Mouse (Mus musculus) hindbrain, postnatal 0 days (tissue): ENCODE results near the gene Cln3. TPM values are rescaled to one million over a fixed set of nuclear protein-coding genes. Genes with fewer than 3 reads are reported as not detected.

Experiments
- ATAC-seq: fragments of 200-750 bp; cut with Nextera tagmentation; 2 replicates; pipeline ENCODE4 v1.8.0; 2017; ENCODE audit warnings: mild to moderate bottlenecking, moderate TSS enrichment, moderate library complexity
- DNase-seq: peaks from one replicate; pipeline ENCODE4 v3.0.0-alpha.2; 2015; ENCODE audit warnings: low spot score
- H3K27ac ChIP-seq: fragments of 300-500 bp; sonication (generic); 2 replicates; pipeline ENCODE4 v1.5.1; 2014; ENCODE audit warnings: mild to moderate bottlenecking
- H3K27me3 ChIP-seq: fragments of 300-500 bp; sonication (generic); 2 replicates; pipeline ENCODE4 v1.6.1; 2014; ENCODE audit warnings: low read length, mixed read lengths; ENCODE audit not compliant: insufficient read depth
- H3K36me3 ChIP-seq: fragments of 300-500 bp; sonication (generic); 2 replicates; pipeline ENCODE4 v1.6.1; 2014; ENCODE audit warnings: low read length, mixed read lengths; ENCODE audit not compliant: insufficient read depth
- H3K4me1 ChIP-seq: fragments of 300-500 bp; sonication (generic); 2 replicates; pipeline ENCODE4 v1.6.1; 2014; ENCODE audit warnings: antibody characterized with exemption, low read length, mixed read lengths; ENCODE audit not compliant: insufficient read depth
- H3K4me2 ChIP-seq: fragments of 300-500 bp; sonication (generic); 2 replicates; pipeline ENCODE4 v1.6.1; 2014; ENCODE audit warnings: low read depth, mild to moderate bottlenecking, low read length, moderate library complexity, mixed read lengths
- H3K4me3 ChIP-seq: fragments of 300-500 bp; sonication (generic); 2 replicates; pipeline ENCODE4 v1.5.1; 2014; ENCODE audit warnings: low read length
- H3K9ac ChIP-seq: fragments of 300-500 bp; sonication (generic); replicated peaks from 2 replicates; pipeline ENCODE4 v1.6.1; 2014; ENCODE audit warnings: mild to moderate bottlenecking, low read length, moderate library complexity, mixed read lengths
- H3K9me3 ChIP-seq: fragments of 300-500 bp; sonication (generic); 2 replicates; pipeline ENCODE4 v1.6.1; 2016; ENCODE audit warnings: low read length, mixed read lengths
- CTCF ChIP-seq: IDR thresholded peaks from 2 replicates; pipeline ENCODE4 v1.5.1; 2016; ENCODE audit warnings: antibody characterized with exemption, control low read depth, low read depth
- WGBS: fragments of 180-500 bp; shearing (Covaris S2); extraction: QIAGEN DNeasy Blood & Tissue Kit; methylation state at CpG from one replicate; pipeline ENCODE4 v1.1.7; 2014; 5-methylcytosine and 5-hydroxymethylcytosine counted together
- polyA plus RNA-seq: library from polyadenylated mRNA; unstranded; fragments of >200 nt; fragmentation: Nextera tagmentation; extraction: Ambion mirVana; gene quantifications from 2 replicates; pipeline ENCODE4 v1.2.1, GENCODE M21; 2015
- total RNA-seq: library from RNA; depleted of rRNA; stranded (reverse); fragments of >200 nt; gene quantifications from 2 replicates; pipeline ENCODE4 v1.2.3, GENCODE M21; 2014

Gene Cln3
- total and polyA plus RNA-seq, 2 experiments from 2014 or later = 22.3 to 27.7 TPM

DNA sequence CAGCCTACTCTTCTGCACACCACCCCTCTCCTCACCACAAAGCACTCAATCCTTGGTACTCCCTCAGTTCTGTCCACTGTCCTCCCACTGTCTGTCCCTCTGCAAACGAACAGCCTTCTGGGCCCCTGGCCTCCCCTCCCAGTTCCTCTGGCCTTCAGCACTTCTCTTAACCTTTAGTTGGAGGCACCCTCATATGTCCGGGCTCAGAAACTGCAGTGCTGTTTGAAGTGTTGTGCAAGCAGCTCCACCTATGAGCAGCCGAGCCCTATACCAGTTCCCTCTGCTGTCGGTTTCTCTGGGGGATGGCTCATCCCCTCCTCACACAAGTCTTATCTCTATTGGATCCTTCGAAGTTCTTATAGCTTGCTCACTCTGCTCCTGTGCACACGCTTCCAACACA is 10.8 kb upstream of the Cln3 start:
- H3K4me1 ChIP-seq = no peaks in the 10 kb centered on the region
- 77% methylated on average over 6 of the region's 6 CpGs for WGBS
- ATAC-seq (no peak), DNase-seq (no peak)
- no peak for TF ChIP-seq CTCF
- H3K27ac ChIP-seq = no peak overlapping the region
- H3K36me3 ChIP-seq = no peaks in the 10 kb centered on the region
- H3K9me3 ChIP-seq = no peaks in the 10 kb centered on the region
- H3K27me3 ChIP-seq = no peaks in the 10 kb centered on the region
- no peak overlapping the region for H3K9ac ChIP-seq
- no peak overlapping the region for H3K4me3 ChIP-seq
- no peak overlapping the region for H3K4me2 ChIP-seq

DNA sequence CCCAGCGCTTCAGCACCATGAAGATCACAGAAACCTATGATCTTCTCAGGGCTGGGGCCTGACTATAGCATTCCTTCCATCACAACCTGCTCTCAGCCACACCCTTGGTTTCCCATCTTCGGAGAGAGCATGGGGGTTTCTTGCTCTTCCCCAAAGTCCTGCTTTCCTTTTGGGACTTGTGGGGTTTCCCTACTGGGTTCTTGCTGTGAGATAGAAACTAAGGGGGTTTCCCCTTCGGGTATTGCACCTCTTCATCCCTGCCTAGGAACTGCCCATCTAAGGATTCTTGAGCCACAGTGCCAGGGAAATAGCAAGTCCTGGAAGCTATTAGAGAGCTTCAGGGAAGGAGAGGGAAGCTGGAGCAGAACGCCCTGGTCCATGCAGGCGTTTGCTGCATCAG is 10.3 kb upstream of the Cln3 start:
- H3K9me3 ChIP-seq = no peaks in the 10 kb centered on the region
- ATAC-seq (no peak), DNase-seq (no peak)
- WGBS = 87% methylated on average over 5 of the region's 5 CpGs
- no peaks in the 10 kb centered on the region for H3K4me1 ChIP-seq
- H3K9ac ChIP-seq = no peak overlapping the region
- no peaks in the 10 kb centered on the region for H3K27me3 ChIP-seq
- no peak for TF ChIP-seq CTCF
- no peak overlapping the region for H3K4me3 ChIP-seq
- no peak overlapping the region for H3K4me2 ChIP-seq
- H3K27ac ChIP-seq = no peak overlapping the region
- no peaks in the 10 kb centered on the region for H3K36me3 ChIP-seq

- H3K27me3 ChIP-seq = no peaks in the 10 kb centered on the region
- H3K36me3 ChIP-seq = no peaks in the 10 kb centered on the region
- no peak within 1 kb of the TSS for H3K4me2 ChIP-seq
- 86% methylated on average over 11 of the region's 11 CpGs for WGBS
- H3K9me3 ChIP-seq = no peaks in the 10 kb centered on the region
- H3K4me1 ChIP-seq = no peaks in the 10 kb centered on the region
- ATAC-seq (no peak), DNase-seq (no peak)
- TF ChIP-seq CTCF = no peak
- no peak within 1 kb of the TSS for H3K4me3 ChIP-seq
- no peak within 1 kb of the TSS for H3K27ac ChIP-seq
- no peak within 1 kb of the TSS for H3K9ac ChIP-seq
Measured at GRCm38 (mm10) chr7:126594862-126595561, 9.4 kb upstream of the Cln3 start, which contains the start of gene Il27. Gene Il27, minus strand, starts transcription at chr7:126594941.

GRCm38 (mm10) chr7:126587779-126588178 is 2.2 kb upstream of the Cln3 start:
- H3K27me3 ChIP-seq = no peaks in the 10 kb centered on the region
- ATAC-seq = peak; percentile 70; the same call in 1 of the 2 replicates
- TF ChIP-seq CTCF = peak; percentile 73
- H3K27ac ChIP-seq = no peak overlapping the region
- WGBS = 8% methylated on average over 16 of the region's 16 CpGs
- H3K4me1 ChIP-seq = 0 out of 2 replicates have a peak, but pooled peaks cover 2% of the 10 kb centered on the region
- H3K36me3 ChIP-seq = no peaks in the 10 kb centered on the region
- DNase-seq = peak; percentile 80
- no peak overlapping the region for H3K4me3 ChIP-seq
- H3K9me3 ChIP-seq = no peaks in the 10 kb centered on the region
- H3K4me2 ChIP-seq = peak overlapping the region; percentile 40
- H3K9ac ChIP-seq = peak overlapping the region; percentile 28; the same call in 1 of the 2 replicates

- no peak overlapping the region for H3K4me2 ChIP-seq
- 65% methylated on average over 8 of the region's 8 CpGs for WGBS
- no peaks in the 10 kb centered on the region for H3K27me3 ChIP-seq
- ATAC-seq (no peak), DNase-seq (no peak)
- no peak overlapping the region for H3K4me3 ChIP-seq
- H3K27ac ChIP-seq = no peak overlapping the region
- 0 out of 2 replicates have a peak, but pooled peaks cover 5% of the 10 kb centered on the region for H3K4me1 ChIP-seq
- no peak overlapping the region for H3K9ac ChIP-seq
- H3K9me3 ChIP-seq = no peaks in the 10 kb centered on the region
- H3K36me3 ChIP-seq = no peaks in the 10 kb centered on the region
- TF ChIP-seq CTCF = no peak
Measured at GRCm38 (mm10) chr7:126586839-126587238, 1.2 kb upstream of the Cln3 start.

DNA sequence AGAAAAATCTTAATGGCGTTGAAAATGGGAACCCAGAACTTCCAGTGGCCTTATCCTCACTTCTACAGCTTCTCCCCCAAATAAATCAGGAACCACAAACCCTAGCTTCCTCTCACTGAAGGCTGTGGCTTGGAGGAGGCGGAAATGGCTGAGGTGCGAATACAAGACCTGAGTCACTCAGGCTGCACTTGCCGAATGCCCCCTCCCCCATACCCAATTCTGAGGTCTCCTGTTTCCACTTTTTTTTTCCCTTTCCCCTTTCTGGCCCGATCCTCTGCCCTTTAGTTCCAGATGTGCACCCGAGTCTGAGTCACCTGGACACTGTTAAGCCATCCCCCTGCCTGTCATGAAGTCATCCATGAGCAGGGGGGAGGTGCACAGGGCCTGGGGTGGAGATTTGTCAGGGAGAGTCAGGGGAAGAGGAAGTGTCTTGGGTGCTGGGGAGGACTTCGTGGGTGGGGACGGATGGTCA is 1.1 kb downstream of the Cln3 start, which contains the start of gene Apobr:
Gene Apobr (plus strand): TSS at position 437 of the 472 bp plus-strand sequence.
- Histone ChIP-seq H3K9me3 (no peaks in the 10 kb centered on the region), H3K4me1 (0 out of 2 replicates have a peak, but pooled peaks cover 5% of the 10 kb centered on the region), H3K4me2 (peak within 1 kb of the TSS; percentile 90), H3K9ac (no peak within 1 kb of the TSS), H3K27me3 (no peaks in the 10 kb centered on the region), H3K4me3 (peak within 1 kb of the TSS; percentile 53), H3K36me3 (no peaks in the 10 kb centered on the region), H3K27ac (peak within 1 kb of the TSS; percentile 81; the same call in 1 of the 2 replicates)
- no peak for ATAC-seq
- 83% methylated on average over 8 of the region's 8 CpGs for WGBS
- no peak for TF ChIP-seq CTCF
- no peak for DNase-seq

- H3K4me3 ChIP-seq = peak overlapping the region; percentile 53
- no peak for TF ChIP-seq CTCF
- 60% methylated on average over 6 of the region's 6 CpGs for WGBS
- H3K36me3 ChIP-seq = no peaks in the 10 kb centered on the region
- ATAC-seq = no peak
- 0 out of 2 replicates have a peak overlapping the region, but pooled peaks have one; percentile 47 for H3K9ac ChIP-seq
- DNase-seq = peak; percentile 2
- no peaks in the 10 kb centered on the region for H3K27me3 ChIP-seq
- no peaks in the 10 kb centered on the region for H3K9me3 ChIP-seq
- H3K4me2 ChIP-seq = peak overlapping the region; percentile 90
- 0 out of 2 replicates have a peak, but pooled peaks cover 5% of the 10 kb centered on the region for H3K4me1 ChIP-seq
- H3K27ac ChIP-seq = peak overlapping the region; percentile 81; the same call in 1 of the 2 replicates
Measured at GRCm38 (mm10) chr7:126583761-126584160, 1.9 kb downstream of the Cln3 start.
